Mouse (Mus musculus): Measurements from ENCODE around the gene Emc9.

- TF ChIP-seq POLR2A (IDR thresholded peaks at IDR 0.05; ENCODE audit: borderline replicate concordance, control insufficient read depth, low read depth, low read length) (peak; percentile 26; the same call in 1 of the 2 replicates), CTCF (IDR thresholded peaks at IDR 0.05; ENCODE audit: control insufficient read depth, insufficient read depth, low read length) (no peak)
These were observed 24.7 kb downstream of the Emc9 start, which contains the start of gene A730061H03Rik for GRCm38 (mm10) chr14:55560202-55561073.

All from bone marrow, adult 2 months (tissue).